Mouse (Mus musculus) layer of hippocampus, postnatal 36 days (tissue): Measurements from ENCODE around the gene Gm21943. TPM values are rescaled to one million over a fixed set of nuclear protein-coding genes. Genes with fewer than 3 reads are reported as not detected.
"Not testable (repeated sequence)": the region's sequence is repeated elsewhere in the genome, so short reads cannot be mapped to it uniquely, and the experiment has no call there.

Source experiments
- DNase-seq, 2 experiments: peaks; one replicate each; pipeline ENCODE4 v3.0.0; 2022
- total RNA-seq, 2 experiments: library from RNA; stranded (reverse); gene quantifications; 2 replicates each; pipeline ENCODE4 v1.2.3; 2021

Gm21943 gene
- not detected for total RNA-seq

DNA sequence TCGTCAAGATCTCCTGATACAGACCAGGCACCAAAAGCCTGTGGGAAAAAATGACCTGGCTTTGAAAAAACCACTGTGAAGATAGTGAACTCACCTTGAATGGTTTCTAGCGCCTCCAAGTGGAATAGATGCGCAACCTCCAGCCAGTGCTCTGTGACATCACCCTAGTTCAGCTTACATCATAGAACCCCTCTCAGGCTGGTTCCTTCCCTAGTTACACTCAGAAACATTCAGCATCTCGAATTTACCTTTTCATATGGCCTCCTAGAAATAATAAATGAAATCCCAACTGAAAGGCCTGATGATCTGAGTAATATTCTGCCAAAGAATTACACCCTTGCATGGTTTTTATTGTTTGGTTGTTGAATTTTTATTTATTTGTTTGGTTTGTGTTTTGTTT is at the start of gene Gm21943:
Gene Gm21943 (minus strand): TSS at position 101 of the 400 bp plus-strand sequence.
- DNase-seq, result not testable (repeated sequence)

Other genes starting within 250 kb of the Gm21943 start
- gene Gm28961, start 172.0 kb upstream of the Gm21943 start, total RNA-seq, result not detected